Mouse (Mus musculus) hindbrain, embryonic 15.5 days (tissue): ENCODE data around the gene Atrip. TPM values are rescaled to one million over a fixed set of nuclear protein-coding genes. Genes with fewer than 3 reads are reported as not detected.

ENCODE experiments used
- ATAC-seq: fragments of 200-750 bp; cut with Nextera tagmentation; 2 replicates; pipeline ENCODE4 v1.8.0; 2017; ENCODE audit warnings: low read depth, moderate number of reproducible peaks, moderate TSS enrichment; ENCODE audit not compliant: low FRiP score
- H3K27ac ChIP-seq: fragments of 300-500 bp; sonication (generic); replicated peaks from 2 replicates; pipeline ENCODE4 v1.5.1; 2015; ENCODE audit warnings: mild to moderate bottlenecking, inconsistent platforms
- H3K27me3 ChIP-seq: fragments of 300-500 bp; sonication (generic); 2 replicates; pipeline ENCODE4 v1.6.1; 2015; ENCODE audit warnings: control low read depth, inconsistent platforms
- H3K36me3 ChIP-seq: fragments of 300-500 bp; sonication (generic); 2 replicates; pipeline ENCODE4 v1.6.1; 2015; ENCODE audit warnings: control low read depth, inconsistent platforms
- H3K4me1 ChIP-seq: fragments of 300-500 bp; sonication (generic); replicated peaks from 2 replicates; pipeline ENCODE4 v1.6.1; 2015; ENCODE audit warnings: control low read depth, inconsistent platforms
- H3K4me2 ChIP-seq: fragments of 300-500 bp; sonication (generic); 2 replicates; pipeline ENCODE4 v1.6.1; 2015; ENCODE audit warnings: moderate library complexity, mild to moderate bottlenecking, inconsistent platforms
- H3K4me3 ChIP-seq: fragments of 300-500 bp; sonication (generic); 2 replicates; pipeline ENCODE4 v1.5.1; 2015; ENCODE audit warnings: mild to moderate bottlenecking, inconsistent platforms
- H3K9ac ChIP-seq: fragments of 300-500 bp; sonication (generic); 2 replicates; pipeline ENCODE4 v1.6.1; 2015; ENCODE audit warnings: inconsistent platforms
- H3K9me3 ChIP-seq: fragments of 300-500 bp; sonication (generic); 2 replicates; pipeline ENCODE4 v1.6.1; 2016; ENCODE audit warnings: control low read depth, inconsistent platforms
- WGBS: fragments of 180-500 bp; shearing (Covaris S2); methylation state at CpG from one replicate; pipeline ENCODE4 v1.1.7; 2015; 5-methylcytosine and 5-hydroxymethylcytosine counted together
- polyA plus RNA-seq: library from polyadenylated mRNA; unstranded; fragments of >200 nt; fragmentation: Nextera tagmentation; extraction: Ambion mirVana; gene quantifications from 2 replicates; pipeline ENCODE4 v1.2.1, GENCODE M21; 2015

The Atrip gene
- polyA plus RNA-seq, 1 experiment from 2014 or later = 30.5 TPM

- 76% methylated on average over 7 of the region's 7 CpGs for WGBS
Observed at GRCm38 (mm10) chr9:109041351-109041750, 32.6 kb downstream of the Atrip start.

GRCm38 (mm10) chr9:109040906-109041305, 33.0 kb downstream of the Atrip start:
- Histone ChIP-seq H3K4me1 (peaks cover 21% of the 10 kb centered on the region; the same call in 1 of the 2 replicates), H3K27ac (no peak overlapping the region), H3K9ac (no peak overlapping the region), H3K4me3 (no peak overlapping the region), H3K4me2 (no peak overlapping the region), H3K9me3 (no peaks in the 10 kb centered on the region), H3K36me3 (no peaks in the 10 kb centered on the region), H3K27me3 (no peaks in the 10 kb centered on the region)
- 71% methylated on average over 6 of the region's 6 CpGs for WGBS
- no peak for ATAC-seq

More at GRCm38 (mm10) chr9:109041351-109041750, 32.6 kb downstream of the Atrip start:
- Histone ChIP-seq H3K4me3 (no peak overlapping the region), H3K4me1 (peaks cover 21% of the 10 kb centered on the region; the same call in 1 of the 2 replicates), H3K27ac (no peak overlapping the region), H3K27me3 (no peaks in the 10 kb centered on the region), H3K36me3 (no peaks in the 10 kb centered on the region), H3K4me2 (no peak overlapping the region), H3K9me3 (no peaks in the 10 kb centered on the region), H3K9ac (no peak overlapping the region)
- no peak for ATAC-seq

GRCm38 (mm10) chr9:109040216-109040615, 33.7 kb downstream of the Atrip start:
- ATAC-seq = no peak
- peaks cover 21% of the 10 kb centered on the region; the same call in 1 of the 2 replicates for H3K4me1 ChIP-seq
- H3K36me3 ChIP-seq = no peaks in the 10 kb centered on the region
- H3K27ac ChIP-seq = no peak overlapping the region
- no peak overlapping the region for H3K9ac ChIP-seq
- no peaks in the 10 kb centered on the region for H3K27me3 ChIP-seq
- H3K4me3 ChIP-seq = no peak overlapping the region
- no peak overlapping the region for H3K4me2 ChIP-seq
- WGBS = 86% methylated on average over 8 of the region's 8 CpGs
- H3K9me3 ChIP-seq = no peaks in the 10 kb centered on the region

- ATAC-seq = no peak
- Histone ChIP-seq H3K27me3 (no peaks in the 10 kb centered on the region), H3K9ac (no peak overlapping the region), H3K27ac (no peak overlapping the region), H3K4me2 (peak overlapping the region; percentile 95; the same call in 1 of the 2 replicates), H3K36me3 (no peaks in the 10 kb centered on the region), H3K9me3 (no peaks in the 10 kb centered on the region), H3K4me3 (no peak overlapping the region), H3K4me1 (peaks cover 21% of the 10 kb centered on the region; the same call in 1 of the 2 replicates)
- WGBS = 83% methylated on average over 4 of the region's 4 CpGs
Observed at GRCm38 (mm10) chr9:109039681-109040080, 34.2 kb downstream of the Atrip start.

- WGBS = 20% methylated on average over 8 of the region's 8 CpGs
- Histone ChIP-seq H3K4me3 (peak overlapping the region; percentile 65), H3K9me3 (no peaks in the 10 kb centered on the region), H3K4me1 (peaks cover 21% of the 10 kb centered on the region; the same call in 1 of the 2 replicates), H3K9ac (peak overlapping the region; percentile 70), H3K27me3 (no peaks in the 10 kb centered on the region), H3K36me3 (no peaks in the 10 kb centered on the region), H3K27ac (peak overlapping the region; percentile 53; the same call in 1 of the 2 replicates), H3K4me2 (peak overlapping the region; percentile 95)
- peak; percentile 27; the same call in 1 of the 2 replicates for ATAC-seq
Observed at GRCm38 (mm10) chr9:109038901-109039364, 35.0 kb downstream of the Atrip start.

- peaks cover 21% of the 10 kb centered on the region; the same call in 1 of the 2 replicates for H3K4me1 ChIP-seq
- 0 out of 2 replicates have a peak, but pooled peaks cover 3% of the 10 kb centered on the region for H3K36me3 ChIP-seq
- H3K9ac ChIP-seq = peak within 1 kb of the TSS; percentile 70
- ATAC-seq = peak; percentile 83
- peak within 1 kb of the TSS; percentile 53; the same call in 1 of the 2 replicates for H3K27ac ChIP-seq
- no peaks in the 10 kb centered on the region for H3K9me3 ChIP-seq
- H3K4me3 ChIP-seq = peak within 1 kb of the TSS; percentile 65
- WGBS = under 1% methylated on average over 38 of the region's 40 CpGs
- no peaks in the 10 kb centered on the region for H3K27me3 ChIP-seq
- H3K4me2 ChIP-seq = peak within 1 kb of the TSS; percentile 95
Observed at GRCm38 (mm10) chr9:109038086-109038895, 35.6 kb downstream of the Atrip start, which contains the start of gene Shisa5. Gene Shisa5 (plus strand): TSS chr9:109038565.

- H3K9me3 ChIP-seq = no peaks in the 10 kb centered on the region
- no peak for ATAC-seq
- no peak overlapping the region for H3K4me2 ChIP-seq
- H3K4me3 ChIP-seq = no peak overlapping the region
- H3K27ac ChIP-seq = no peak overlapping the region
- no peaks in the 10 kb centered on the region for H3K27me3 ChIP-seq
- peaks cover 3% of the 10 kb centered on the region; the same call in 1 of the 2 replicates for H3K36me3 ChIP-seq
- no peaks in the 10 kb centered on the region for H3K4me1 ChIP-seq
- 84% methylated on average over 6 of the region's 6 CpGs for WGBS
- H3K9ac ChIP-seq = no peak overlapping the region
Observed at GRCm38 (mm10) chr9:109032435-109032834, 41.5 kb downstream of the Atrip start.

- no peak overlapping the region for H3K4me3 ChIP-seq
- no peak overlapping the region for H3K9ac ChIP-seq
- no peak overlapping the region for H3K27ac ChIP-seq
- no peaks in the 10 kb centered on the region for H3K9me3 ChIP-seq
- no peaks in the 10 kb centered on the region for H3K27me3 ChIP-seq
- ATAC-seq = no peak
- WGBS = 88% methylated on average over 8 of the region's 8 CpGs
- peaks cover 3% of the 10 kb centered on the region; the same call in 1 of the 2 replicates for H3K36me3 ChIP-seq
- H3K4me2 ChIP-seq = no peak overlapping the region
- H3K4me1 ChIP-seq = no peaks in the 10 kb centered on the region
Observed at GRCm38 (mm10) chr9:109031686-109032085, 42.2 kb downstream of the Atrip start.

- H3K27me3 ChIP-seq = no peaks in the 10 kb centered on the region
Observed at GRCm38 (mm10) chr9:109031001-109031400, 42.9 kb downstream of the Atrip start.

GRCm38 (mm10) chr9:109030312-109030711, 43.6 kb downstream of the Atrip start:
- H3K27ac ChIP-seq = no peak overlapping the region
- ATAC-seq = no peak
- no peaks in the 10 kb centered on the region for H3K9me3 ChIP-seq
- H3K36me3 ChIP-seq = peaks cover 9% of the 10 kb centered on the region
- H3K27me3 ChIP-seq = no peaks in the 10 kb centered on the region
- WGBS = 76% methylated on average over 3 of the region's 3 CpGs
- H3K4me3 ChIP-seq = no peak overlapping the region
- no peaks in the 10 kb centered on the region for H3K4me1 ChIP-seq
- no peak overlapping the region for H3K9ac ChIP-seq
- no peak overlapping the region for H3K4me2 ChIP-seq

More at GRCm38 (mm10) chr9:109031001-109031400, 42.9 kb downstream of the Atrip start:
- Histone ChIP-seq H3K4me1 (no peaks in the 10 kb centered on the region), H3K27ac (no peak overlapping the region), H3K4me3 (no peak overlapping the region), H3K9me3 (no peaks in the 10 kb centered on the region), H3K9ac (no peak overlapping the region), H3K4me2 (no peak overlapping the region), H3K36me3 (peaks cover 3% of the 10 kb centered on the region; the same call in 1 of the 2 replicates)
- 91% methylated on average over 7 of the region's 7 CpGs for WGBS
- ATAC-seq = no peak

- Histone ChIP-seq H3K9me3 (no peaks in the 10 kb centered on the region), H3K4me2 (no peak overlapping the region), H3K36me3 (peaks cover 16% of the 10 kb centered on the region), H3K27me3 (no peaks in the 10 kb centered on the region), H3K9ac (no peak overlapping the region), H3K4me1 (no peaks in the 10 kb centered on the region), H3K27ac (no peak overlapping the region), H3K4me3 (no peak overlapping the region)
- ATAC-seq = no peak
- 75% methylated on average over 5 of the region's 5 CpGs for WGBS
Observed at GRCm38 (mm10) chr9:109028919-109029318, 45.0 kb downstream of the Atrip start.

- no peaks in the 10 kb centered on the region for H3K9me3 ChIP-seq
- WGBS = 75% methylated on average over 3 of the region's 3 CpGs
- H3K27ac ChIP-seq = no peak overlapping the region
- H3K4me3 ChIP-seq = no peak overlapping the region
- H3K27me3 ChIP-seq = no peaks in the 10 kb centered on the region
- no peak overlapping the region for H3K4me2 ChIP-seq
- H3K4me1 ChIP-seq = no peaks in the 10 kb centered on the region
- peaks cover 15% of the 10 kb centered on the region for H3K36me3 ChIP-seq
- no peak overlapping the region for H3K9ac ChIP-seq
- ATAC-seq = no peak
Observed at GRCm38 (mm10) chr9:109028421-109028820, 45.5 kb downstream of the Atrip start.
